Mouse (Mus musculus): ENCODE data around the gene Hdhd5.

DNA sequence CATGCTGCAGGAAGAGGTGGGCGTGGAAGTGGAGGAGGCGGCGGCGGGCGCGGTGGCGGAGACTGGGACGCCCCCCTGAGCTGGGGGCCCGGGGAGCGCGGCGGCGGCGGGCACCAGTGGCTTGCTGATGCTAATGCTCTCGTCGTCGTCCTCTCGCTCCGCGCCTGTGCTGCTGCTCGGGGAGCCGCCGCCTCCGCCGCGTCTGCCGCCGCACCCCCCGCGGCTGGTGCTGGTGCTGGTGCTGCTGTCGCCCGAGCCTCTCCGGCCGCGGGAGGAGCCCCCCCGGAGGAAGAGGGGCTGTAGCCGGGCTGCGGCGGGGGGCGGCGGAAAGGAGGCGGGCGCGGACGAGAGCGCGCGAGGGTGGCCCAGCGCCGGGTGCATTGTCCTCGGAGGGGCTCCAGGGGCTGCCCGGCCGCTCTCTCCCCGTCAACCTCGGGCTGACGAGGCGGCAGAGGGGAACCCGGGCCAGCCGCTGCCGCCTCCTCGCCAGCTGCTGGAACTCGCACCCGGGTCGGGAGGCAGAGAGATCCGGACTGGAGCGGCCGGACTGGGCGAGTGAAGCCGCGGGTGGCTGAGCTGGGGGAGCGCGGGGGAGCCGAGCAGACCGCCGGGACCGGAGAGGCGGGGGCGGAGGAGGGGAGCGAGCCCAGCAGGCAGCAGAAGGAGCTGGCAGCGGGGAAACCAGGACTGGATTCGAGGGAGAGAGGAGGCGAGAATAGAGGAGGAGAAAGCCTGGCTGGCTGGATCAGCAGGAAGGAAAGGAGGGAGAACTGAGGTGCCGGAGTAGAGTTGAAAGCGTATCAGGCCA, 37.5 kb downstream of the Hdhd5 start, which contains the start of gene Tmem121b:
- TF ChIP-seq CTCF (IDR thresholded peaks at IDR 0.05; ENCODE audit: control insufficient read depth, insufficient read depth, insufficient replicate concordance, low read depth, low read length) = no peak
- no peak for TF ChIP-seq POLR2A (IDR thresholded peaks at IDR 0.05; ENCODE audit: control insufficient read depth, low read depth, low read length)

Measured in testis, adult 2 months (tissue).